Mouse (Mus musculus): ENCODE measurements around the gene Il10ra. TPM values are rescaled to one million over a fixed set of nuclear protein-coding genes. Genes with fewer than 3 reads are reported as not detected.

The Il10ra gene
- total RNA-seq, 2 experiments from 2014 or later: 3.0 to 3.3 TPM

DNA sequence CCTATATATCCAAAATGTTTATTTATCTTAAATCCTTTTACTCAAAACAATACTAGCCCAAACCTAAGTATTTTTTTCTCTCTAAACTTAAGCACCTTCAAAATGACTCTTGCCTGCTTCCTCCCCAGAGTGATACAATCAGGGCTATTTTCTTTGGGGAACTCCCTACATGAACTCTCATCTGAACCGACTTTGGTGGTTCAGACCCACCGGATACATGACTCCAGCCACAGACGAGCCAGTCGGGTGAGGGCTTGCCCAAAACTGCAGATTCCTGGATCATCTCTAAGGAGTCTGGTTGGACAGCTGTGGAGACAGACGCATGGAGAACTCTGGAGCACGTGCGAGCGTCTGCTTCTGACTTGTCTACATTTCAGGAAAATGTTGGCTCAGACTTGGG lies 39.6 kb downstream of the Il10ra start:
- Histone ChIP-seq H3K4me3 (no peak overlapping the region), H3K27ac (no peak overlapping the region)
- no peak for DNase-seq (ENCODE audit: extremely low spot score in 1 of 2, low spot score in 2 of 2)
- no peak for TF ChIP-seq CTCF (IDR thresholded peaks at IDR 0.05)
- intact Hi-C loops (cut with DNase I): no loop called here

DNA sequence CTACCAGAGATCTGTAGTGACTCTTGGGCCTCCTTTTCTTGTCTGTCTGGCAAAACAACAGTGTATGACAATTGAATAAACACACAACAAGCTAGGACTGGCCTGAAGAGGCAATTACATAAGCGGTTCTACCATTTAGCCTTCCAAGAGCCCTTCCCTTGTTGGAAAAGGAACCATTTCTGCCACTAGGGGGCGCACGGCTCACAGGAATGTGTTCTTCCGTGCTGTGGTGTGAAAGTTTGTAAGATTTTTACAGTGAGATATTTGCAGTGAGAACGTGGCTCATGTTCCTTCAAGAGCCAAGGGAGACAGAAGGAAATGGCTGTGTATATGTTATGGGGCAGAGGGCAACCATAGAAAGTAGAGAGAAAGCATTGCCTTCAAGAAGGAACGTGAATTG lies 47.4 kb downstream of the Il10ra start:
- Histone ChIP-seq H3K4me3 (no peak overlapping the region), H3K27ac (no peak overlapping the region)
- peak; percentile 96 for TF ChIP-seq CTCF (IDR thresholded peaks at IDR 0.05)
- DNase-seq (ENCODE audit: extremely low spot score in 1 of 2, low spot score in 2 of 2): peak; percentile 89 to 96
- intact Hi-C loops (cut with DNase I): loop anchor here (2.0 kb wide), 1 partner anchor 167 kb away; no protein-coding TSS in a partner anchor

DNA sequence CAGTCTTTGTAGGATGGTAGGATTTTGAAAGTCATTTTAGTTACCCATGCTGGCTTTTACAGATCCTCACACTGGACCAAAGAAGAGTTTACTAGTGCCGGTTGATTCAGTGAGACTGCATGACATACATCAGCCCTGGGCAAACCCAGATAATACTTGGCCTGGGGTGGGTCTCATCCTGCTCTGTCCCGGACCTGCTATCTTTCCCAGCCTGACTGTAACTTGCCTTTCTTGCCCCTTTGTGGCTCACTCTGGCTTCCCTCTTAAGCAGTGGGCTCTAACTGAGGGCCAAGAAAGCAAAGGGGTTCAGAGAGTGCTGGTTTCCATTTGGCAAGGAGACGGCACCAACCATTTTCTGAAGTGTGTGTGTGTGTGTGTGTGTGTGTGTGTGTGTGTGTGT lies 49.3 kb downstream of the Il10ra start:
- DNase-seq (ENCODE audit: extremely low spot score in 1 of 2, low spot score in 2 of 2): no peak
- H3K4me3 ChIP-seq: no peak overlapping the region
- TF ChIP-seq CTCF (IDR thresholded peaks at IDR 0.05): no peak
- intact Hi-C loops (cut with DNase I): loop anchor here (2.0 kb wide), 1 partner anchor 169 kb away; no protein-coding TSS in a partner anchor
- no peak overlapping the region for H3K27ac ChIP-seq

DNA sequence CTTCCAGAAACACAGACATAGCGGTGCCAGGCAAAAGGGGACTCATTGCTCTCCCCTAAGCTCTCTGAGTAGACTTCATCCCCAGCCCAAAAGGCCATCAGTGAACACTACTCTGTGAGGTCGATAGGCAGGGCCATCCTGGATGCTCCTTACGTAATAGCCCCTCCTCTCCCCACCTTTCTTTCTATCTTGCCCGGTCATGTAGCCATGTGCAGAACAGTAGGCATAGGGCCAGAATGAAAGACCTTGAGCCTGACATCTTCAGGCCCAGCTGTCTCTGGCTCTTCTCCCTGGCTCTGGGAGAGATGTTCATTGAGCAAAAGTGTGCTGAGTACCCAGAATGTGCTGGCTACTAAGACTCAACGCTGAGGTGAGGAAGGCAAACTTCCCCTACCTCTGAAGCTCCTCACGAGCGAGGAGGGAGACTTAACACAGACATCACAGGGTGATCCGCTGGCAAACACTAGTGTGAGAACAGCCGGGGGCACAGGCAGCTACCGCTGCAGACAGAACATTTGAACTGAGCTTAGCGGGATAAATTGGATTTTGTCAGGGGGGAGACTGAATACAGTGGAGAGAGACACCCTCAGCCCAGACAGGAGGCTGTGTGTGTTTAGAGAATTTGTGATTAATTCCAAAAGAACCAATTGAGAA lies 53.3 kb downstream of the Il10ra start:
- intact Hi-C loops (cut with DNase I): no loop called here
- TF ChIP-seq CTCF (IDR thresholded peaks at IDR 0.05): no peak
- DNase-seq (ENCODE audit: extremely low spot score in 1 of 2, low spot score in 2 of 2): no peak
- H3K27ac ChIP-seq: no peak overlapping the region
- H3K4me3 ChIP-seq: no peak overlapping the region

DNA sequence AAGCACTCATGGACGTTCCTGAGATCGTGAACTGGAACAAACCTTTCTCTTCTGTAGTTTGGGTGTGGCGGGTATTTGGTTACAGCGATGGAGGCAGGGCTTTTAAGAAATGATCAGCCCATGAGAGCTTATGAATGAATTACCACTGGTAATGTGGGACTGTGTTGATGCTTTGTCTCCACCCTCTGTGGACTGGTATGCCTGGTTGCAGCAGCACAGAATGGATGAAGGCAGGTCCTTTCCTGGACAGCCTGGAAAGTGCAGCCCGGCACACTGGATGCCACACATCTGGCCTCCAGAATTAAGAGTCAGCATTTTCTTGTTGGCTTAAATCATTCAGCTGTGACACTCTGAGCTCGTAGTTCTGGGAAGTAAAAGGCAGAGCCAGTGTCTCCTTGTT lies 56.9 kb downstream of the Il10ra start:
- DNase-seq (ENCODE audit: extremely low spot score in 1 of 2, low spot score in 2 of 2): no peak
- Histone ChIP-seq H3K4me3 (no peak overlapping the region), H3K27ac (no peak overlapping the region)
- TF ChIP-seq CTCF (IDR thresholded peaks at IDR 0.05): no peak
- intact Hi-C loops (cut with DNase I): no loop called here

DNA sequence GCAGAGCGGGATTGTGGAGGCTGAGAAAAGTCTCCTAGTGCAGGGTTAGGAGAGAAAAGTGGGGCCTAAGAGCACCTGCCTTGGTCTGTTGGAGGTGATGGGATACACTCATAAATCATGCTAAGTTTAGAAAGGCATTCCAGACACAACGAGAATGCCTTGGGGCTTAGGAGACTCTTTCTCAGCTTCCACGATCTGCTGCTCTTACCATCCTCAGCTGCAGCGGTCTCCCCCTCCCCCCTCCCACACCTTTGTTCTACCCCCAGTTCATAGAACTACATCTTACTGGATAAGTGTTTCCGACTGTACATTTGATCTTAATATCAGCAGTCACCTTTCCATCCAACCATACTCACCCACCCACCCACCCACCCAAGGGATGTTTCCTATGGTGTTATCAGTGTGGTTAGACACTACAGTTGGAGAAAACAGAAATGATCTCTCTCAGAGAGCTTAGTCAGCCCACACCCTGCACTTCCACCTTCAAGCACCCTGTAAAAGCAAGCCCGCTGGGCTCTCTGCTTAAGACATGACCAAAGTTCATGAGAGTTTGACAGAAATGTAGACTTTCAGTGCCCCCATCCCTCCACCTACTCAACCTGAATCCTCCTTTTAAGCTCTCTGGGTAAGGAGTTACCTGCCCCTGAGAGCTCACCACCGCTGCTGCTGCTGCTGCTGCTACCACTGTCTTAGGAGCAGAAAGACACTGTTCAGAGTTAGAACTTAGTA lies 61.8 kb downstream of the Il10ra start:
- Histone ChIP-seq H3K4me3 (no peak overlapping the region), H3K27ac (no peak overlapping the region)
- TF ChIP-seq CTCF (IDR thresholded peaks at IDR 0.05): no peak
- DNase-seq (ENCODE audit: extremely low spot score in 1 of 2, low spot score in 2 of 2): no peak
- intact Hi-C loops (cut with DNase I): no loop called here

DNA sequence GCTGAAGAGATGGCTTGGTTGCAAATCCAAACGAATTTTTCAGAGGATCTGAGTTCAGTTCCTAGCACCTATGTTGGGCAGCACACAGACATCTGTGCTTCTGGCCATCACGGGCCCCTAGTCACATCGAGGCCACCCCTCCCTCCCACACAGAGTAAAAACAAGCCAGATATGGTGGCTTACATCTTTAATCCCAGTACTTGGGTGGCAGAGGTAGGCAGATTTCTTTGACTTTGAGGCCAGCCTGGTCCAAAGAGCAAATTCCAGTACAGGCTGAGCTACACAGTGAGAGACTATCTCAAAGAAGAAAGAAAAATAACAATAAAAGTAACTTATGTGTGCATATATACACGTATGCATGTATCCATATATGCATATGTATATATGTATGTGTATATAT lies 62.8 kb downstream of the Il10ra start:
- H3K27ac ChIP-seq: no peak overlapping the region
- intact Hi-C loops (cut with DNase I): no loop called here
- H3K4me3 ChIP-seq: no peak overlapping the region
- DNase-seq (ENCODE audit: extremely low spot score in 1 of 2, low spot score in 2 of 2): no peak
- TF ChIP-seq CTCF (IDR thresholded peaks at IDR 0.05): no peak

DNA sequence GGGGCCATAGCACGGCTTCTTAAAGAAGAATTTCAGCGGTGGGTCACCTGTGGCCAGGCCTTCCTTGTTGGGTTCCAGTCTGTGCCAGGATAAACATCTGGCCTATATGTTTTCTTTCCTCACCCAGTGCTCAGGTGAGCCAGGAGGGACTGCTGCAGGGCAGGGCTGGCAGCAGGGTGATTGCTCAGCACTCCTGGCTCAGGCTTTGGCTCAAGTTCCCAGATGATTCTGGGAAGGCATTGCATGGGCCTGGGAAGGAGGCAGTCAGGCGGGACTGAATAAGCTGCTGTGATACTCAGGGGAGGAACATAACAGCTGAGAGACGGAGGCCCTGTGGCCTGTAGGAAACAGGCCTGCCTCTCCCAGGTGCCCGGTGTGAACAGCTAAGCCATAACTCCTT lies 63.8 kb downstream of the Il10ra start:
- intact Hi-C loops (cut with DNase I): no loop called here

More for the DNA sequence above, 63.8 kb downstream of the Il10ra start:
- DNase-seq (ENCODE audit: extremely low spot score in 1 of 2, low spot score in 2 of 2): no peak
- TF ChIP-seq CTCF (IDR thresholded peaks at IDR 0.05): no peak
- H3K4me3 ChIP-seq: no peak overlapping the region
- no peak overlapping the region for H3K27ac ChIP-seq

Small RNAs within 50 kb of the gene (microRNA-seq; reads per million reads assigned to microRNA genes)
- 0 to 0.49 reads per million in 2 experiments for gene Mir7086

Other genes with a start within 250 kb of the Il10ra start
- gene Mpzl2, start 229.3 kb downstream of the Il10ra start, total RNA-seq (2021): 1 to 10 TPM; 1.2 to 1.9 TPM
- 1 to 10 TPM; 3.9 to 5.0 TPM for gene Mpzl3, start 214.0 kb downstream of the Il10ra start, total RNA-seq (2021)
- gene Jaml, start 190.0 kb downstream of the Il10ra start, total RNA-seq (2021): under 1 TPM; 0.41 to 0.98 TPM
- gene Scn2b, start 151.4 kb downstream of the Il10ra start, total RNA-seq (2021): 100 to 1,000 TPM; 238 to 254 TPM
- gene Scn4b, start 130.8 kb downstream of the Il10ra start, total RNA-seq (2021): 10 to 100 TPM; 52.1 to 74.9 TPM
- gene BC049352, start 87.1 kb downstream of the Il10ra start, total RNA-seq (2021): under 1 TPM; 0.63 to 0.75 TPM
- not detected for gene Tmprss4, start 65.1 kb downstream of the Il10ra start, total RNA-seq (2021)
- not detected for gene Tmprss13, start 50.0 kb upstream of the Il10ra start, total RNA-seq (2021)
- 100 to 1,000 TPM; 106 to 107 TPM for gene Fxyd6, start 101.0 kb upstream of the Il10ra start, total RNA-seq (2021)
- gene Fxyd2, start 130.5 kb upstream of the Il10ra start, total RNA-seq (2021): 1 to 10 TPM; 4.8 to 6.5 TPM
- 10 to 100 TPM; 58.0 to 61.5 TPM for gene Dscaml1, start 157.5 kb upstream of the Il10ra start, total RNA-seq (2021)